Mouse (Mus musculus) spleen, embryonic (tissue): ENCODE measurements at regions not wholly inside any gene's neighbourhood (a gene's known extent, or its start where the extent isn't known, plus 50 kb on each side); places are given as distances from the start of the nearest gene placed in this dataset.

Experiments used
- CTCF ChIA-PET: fragments of 350-600 bp; sonication (Branson Sonifier 250); formaldehyde crosslinking; loops from one replicate; lab custom pipeline; 2022; lab: Charles Lee

DNA sequence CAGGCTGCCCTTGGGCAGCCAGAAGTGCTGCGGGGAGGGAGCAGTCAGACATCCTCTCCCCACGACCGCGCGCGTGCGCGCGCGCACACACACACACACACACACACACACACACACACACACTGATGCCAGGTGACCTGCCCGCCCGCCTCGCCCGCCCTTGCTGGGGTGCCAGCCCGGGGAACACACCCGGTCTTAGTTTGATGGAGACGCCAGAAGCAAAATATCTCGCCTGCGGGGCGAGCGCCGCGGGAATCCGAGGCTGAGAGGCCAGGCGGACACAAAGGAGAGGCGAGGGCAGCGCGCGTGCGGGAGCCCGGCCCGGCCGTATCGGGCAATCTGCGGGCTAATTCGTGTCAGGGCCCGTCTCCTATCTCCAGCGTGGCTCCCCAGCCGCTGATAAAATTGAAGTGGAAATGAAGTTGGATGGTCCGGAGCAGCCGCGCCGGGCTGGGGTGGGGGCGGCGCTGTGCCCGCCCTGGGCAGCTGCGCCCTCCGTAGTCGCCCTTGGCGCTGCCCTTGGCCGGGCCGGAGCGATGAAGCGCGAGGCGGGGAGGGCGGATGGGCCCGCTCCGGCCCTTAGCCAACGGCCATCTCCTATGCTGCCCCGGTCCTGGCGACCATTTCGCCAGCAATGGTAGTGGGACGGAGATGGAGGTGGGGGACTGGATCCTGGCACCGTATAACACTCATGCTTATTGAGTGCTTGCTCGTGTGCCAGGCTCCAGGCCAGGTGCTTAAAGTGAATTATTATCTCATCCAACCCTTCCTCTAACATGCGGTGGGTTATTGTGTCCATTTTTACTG is 117.2 kb upstream of the Lhx1 start:
- CTCF ChIA-PET = no interaction called here

DNA sequence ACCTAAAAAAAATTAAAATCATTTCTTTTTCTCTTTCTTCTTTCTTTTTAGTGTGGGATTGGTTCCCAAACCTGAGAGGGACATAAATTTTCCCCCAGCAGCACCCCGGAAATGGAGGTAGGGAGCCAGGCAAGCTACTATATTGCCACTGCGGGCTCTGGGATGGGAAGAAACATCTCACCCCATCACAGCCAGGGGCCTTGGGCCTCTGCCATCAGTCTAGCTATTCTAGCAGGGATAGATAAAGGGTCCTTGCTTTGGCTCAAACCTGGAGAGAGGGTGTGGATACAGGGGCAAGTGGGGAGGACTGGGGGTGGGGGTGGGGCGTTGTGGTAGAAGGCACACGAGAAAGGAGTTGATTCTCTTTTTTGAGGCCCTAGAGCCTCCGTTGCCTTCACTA is 116.3 kb upstream of the Lhx1 start:
- CTCF ChIA-PET = no interaction called here

DNA sequence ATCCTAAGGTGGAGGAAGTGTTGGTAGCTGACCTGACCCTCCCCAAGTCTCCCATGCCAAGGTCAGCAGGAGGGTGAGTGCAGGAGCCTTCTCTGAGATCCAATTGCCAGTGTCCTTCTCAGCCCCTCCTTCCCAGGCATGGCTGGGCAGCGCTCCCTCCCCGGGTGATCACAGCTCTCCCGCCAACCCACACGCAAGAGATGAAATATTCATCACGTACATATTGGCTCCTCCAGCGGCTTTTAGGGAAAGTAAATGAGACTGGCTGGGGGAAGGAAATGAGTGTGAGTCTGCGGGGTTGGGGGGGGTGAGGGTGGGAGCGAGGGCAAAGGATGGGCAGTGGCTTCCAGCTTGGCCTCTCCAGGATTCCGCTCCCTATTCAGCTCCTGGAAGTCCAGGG is 113.0 kb upstream of the Lhx1 start:
- CTCF ChIA-PET = no interaction called here

DNA sequence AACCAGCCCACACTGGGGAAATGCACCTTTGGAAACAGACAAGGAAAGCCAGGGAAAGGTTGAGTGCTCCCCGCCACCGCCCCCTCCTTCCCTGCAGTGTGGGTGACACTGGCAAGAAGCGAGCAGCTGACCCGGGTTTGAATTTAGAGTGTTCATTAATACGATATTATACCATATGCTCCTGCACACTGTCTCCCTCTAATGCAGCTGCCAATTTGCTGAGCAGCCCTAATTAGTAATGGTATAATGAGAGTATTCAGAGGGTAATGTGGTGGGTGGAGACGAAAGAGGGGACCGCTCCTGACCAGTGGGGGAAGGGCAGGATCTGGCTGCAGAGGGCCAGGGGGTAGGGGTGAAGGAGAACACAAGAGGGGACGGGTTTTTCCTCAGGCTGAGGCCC is 111.9 kb upstream of the Lhx1 start:
- CTCF ChIA-PET = no interaction called here

DNA sequence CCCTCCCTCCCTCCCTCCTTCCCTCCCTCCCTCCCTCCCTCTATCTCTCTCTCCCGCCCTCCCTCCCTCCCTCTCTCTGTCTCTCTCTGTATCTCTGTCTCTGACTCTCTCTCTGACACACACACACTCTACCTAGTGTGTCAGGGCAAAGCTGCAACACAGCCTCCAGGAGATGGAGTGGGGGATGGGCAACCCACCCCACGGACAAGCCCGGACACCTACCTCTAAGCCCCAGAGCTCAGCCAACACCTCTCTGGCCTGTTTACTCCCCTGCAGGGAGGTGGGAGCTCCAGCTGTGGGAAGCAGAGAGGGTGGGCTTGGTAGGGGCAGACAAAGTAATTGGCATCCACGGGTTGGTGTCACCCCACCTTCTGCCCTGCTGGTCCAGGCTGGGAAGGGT is 109.7 kb upstream of the Lhx1 start:
- CTCF ChIA-PET = no interaction called here

DNA sequence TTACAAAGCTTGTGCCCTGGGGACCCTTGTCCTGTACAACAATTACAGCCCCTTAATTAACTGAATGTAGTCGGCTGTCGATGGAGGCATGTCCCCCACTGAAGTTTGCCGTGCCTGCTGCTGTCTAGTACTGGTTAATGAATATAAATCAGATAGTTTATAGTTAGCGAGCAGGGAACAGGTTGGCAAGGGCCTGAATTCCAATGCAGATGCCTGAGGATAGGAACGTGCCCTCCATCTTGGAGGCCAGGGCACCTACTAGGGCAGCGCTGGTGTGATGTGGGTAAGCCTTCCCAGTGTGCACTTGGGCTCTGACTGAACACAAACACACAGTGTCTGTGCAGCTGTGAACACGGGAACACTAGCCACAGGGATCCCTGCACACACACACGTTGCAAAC is 108.0 kb upstream of the Lhx1 start:
- CTCF ChIA-PET = no interaction called here

DNA sequence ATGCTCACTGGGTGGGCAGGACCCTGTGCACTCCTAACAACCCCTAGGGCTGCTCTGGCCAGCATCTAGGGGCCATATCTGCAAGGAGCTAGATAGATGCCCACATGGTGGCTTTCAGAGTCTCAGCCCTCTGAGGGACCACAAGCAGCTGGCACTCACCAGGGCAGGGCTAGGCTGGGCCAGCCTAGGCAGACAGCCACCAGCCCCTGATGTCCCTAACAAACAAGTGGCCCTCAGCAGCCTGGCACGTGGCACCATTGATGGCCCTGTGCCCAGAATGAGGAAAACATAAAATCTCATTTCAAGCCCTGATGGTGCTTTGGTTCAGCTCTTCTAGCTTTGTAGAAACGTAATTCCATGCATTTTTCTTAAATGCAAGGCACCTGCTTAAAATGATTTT is 102.8 kb upstream of the Lhx1 start:
- CTCF ChIA-PET = no interaction called here

DNA sequence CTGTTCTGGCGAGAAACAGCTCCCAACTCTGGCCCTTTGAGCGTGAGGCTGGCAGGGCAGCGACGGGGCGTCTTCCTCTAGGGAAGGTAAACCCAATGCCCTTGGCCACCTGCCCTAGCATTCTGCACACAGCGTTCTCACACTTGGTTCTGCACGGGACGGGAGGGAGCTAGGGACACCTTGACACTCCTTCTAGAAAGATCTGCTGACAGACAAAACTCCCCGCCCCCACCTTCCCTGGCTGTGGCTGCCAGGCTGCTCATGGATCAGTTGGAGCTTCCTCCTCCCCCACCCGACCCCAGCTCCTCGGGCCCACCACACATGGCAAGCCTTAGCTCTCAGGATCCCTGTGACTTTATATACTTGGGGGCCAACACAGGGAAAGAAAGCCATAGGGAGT is 102.3 kb upstream of the Lhx1 start:
- CTCF ChIA-PET = interaction anchor here (0.5 kb wide), 1 partner anchor 76 kb away, joined by 13 read pairs; no protein-coding TSS in a partner anchor

DNA sequence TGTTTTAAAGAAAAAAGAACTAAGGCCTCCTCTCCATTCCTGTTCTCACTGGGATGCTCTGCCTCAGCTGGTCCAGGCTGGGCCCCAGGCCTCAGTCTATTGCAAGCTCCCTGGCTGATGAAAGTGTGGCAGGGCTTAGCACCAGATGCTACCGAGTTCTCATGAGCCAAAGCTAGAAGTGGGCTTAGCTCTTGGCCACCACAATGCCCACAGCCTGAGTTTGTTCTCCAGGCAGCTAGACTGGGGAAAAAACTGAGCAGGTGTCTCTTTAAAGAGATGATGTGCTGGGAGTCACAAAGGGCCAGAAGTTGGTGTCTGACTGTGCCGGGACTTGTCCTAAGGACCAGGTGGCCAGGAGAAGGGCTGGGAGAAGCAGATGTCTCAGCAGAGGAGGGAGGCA is 101.9 kb upstream of the Lhx1 start:
- CTCF ChIA-PET = interaction anchor here (0.5 kb wide), 1 partner anchor 75 kb away, joined by 13 read pairs; no protein-coding TSS in a partner anchor

DNA sequence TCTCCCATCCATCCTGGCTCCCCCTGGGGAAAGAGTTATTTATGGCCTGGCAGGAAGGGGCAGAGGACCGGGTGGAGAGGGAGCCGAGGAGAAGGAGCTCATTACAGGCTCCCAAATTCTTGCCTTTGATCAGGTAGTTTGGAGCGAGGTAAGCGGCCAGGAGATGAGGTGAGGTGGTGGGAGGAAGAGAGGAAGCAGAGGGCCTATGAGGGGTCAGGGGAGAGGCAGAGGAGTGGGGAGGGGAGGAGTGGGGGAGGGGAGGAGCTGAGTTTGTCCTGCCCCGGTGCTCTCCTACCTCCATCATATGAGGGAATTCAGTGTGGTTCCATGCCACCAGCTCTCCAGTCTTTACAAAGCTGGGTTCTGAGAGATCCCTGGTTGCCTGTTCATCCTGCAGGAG is 98.8 kb upstream of the Lhx1 start:
- CTCF ChIA-PET = no interaction called here

DNA sequence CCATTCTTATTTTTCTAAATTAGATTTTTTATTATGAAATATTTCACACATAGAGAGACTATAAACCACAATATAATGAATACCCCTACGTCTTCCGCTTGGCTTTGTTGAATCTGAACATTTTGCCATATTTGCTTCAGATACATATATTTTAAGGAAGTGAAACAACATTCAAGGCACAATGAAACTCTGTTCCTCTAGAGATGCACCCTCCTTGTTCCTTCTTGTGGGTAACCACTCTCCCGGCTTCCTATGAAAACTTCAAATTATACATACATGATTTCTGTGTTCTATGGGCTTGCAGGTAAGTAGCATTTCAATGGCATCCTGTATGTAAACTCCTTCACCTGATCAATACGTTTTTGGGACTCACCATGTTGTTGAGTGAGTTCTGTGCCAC is 94.4 kb upstream of the Lhx1 start:
- CTCF ChIA-PET = no interaction called here

DNA sequence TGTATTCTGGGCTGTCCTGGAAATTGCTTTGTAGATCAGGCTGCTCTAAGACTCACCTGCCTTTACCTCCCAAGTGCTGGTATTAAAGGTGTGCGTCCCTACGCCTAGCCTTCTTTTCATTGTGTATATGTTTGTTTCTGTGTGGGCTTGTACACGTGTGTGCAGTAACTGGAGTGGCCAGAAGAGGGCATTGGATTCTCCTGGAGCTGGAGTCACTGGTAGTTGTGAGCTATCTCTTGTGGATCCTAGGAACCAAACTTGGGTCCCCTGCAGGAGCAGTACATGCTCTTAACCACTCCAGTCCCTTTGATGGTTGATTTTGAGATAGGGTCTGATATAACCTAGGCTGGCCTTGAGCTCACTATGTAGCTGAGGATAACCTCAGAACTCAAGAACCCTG is 93.2 kb upstream of the Lhx1 start:
- CTCF ChIA-PET = no interaction called here

DNA sequence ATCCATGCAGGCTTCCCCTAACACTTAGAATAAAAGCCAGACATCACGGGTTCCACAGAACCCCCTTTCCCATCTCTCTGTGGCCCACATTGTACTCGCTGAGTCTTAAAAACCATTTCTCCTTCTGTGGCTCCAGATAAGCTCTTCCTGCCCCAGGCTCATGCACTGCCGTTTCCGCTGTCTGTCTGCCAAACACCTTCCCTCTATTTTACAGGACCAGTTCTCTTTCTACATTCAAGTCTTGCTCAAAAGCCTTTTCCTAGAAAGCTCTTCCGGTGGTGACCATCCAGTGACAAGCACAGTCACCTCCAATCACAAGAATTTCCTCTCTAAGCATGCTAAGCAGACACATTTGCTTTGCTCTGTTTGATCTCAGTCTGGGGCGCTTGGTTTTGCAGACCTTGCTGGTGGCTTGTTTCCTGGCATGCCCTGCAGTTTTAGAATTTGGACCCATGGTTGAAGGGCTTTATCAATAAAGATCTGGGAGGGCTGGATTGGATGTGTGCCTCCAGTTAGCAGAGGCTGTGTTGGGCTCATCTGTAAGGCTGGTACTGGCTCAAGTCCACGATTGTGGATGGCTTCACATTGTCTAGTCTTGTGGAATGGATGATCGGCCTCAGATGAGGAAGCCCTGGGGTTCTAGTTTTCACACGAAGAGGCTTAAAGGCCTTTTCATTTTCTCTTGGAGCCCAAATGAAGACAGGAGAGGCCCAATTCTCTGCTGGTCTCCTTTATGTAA is 87.8 kb upstream of the Lhx1 start:
- CTCF ChIA-PET = no interaction called here

DNA sequence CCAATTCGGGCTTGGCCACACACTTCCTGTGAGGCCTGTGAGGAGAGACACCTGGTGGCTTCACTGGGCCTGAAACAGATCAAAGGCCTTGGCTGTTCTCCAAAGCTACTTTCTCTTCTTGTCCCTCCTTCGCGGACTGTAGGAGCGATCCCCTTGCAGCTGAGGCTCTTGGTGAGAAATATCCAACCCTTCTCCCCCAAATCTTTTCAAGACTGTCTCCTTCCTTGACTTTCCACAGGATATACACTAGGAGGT is 86.2 kb upstream of the Lhx1 start:
- CTCF ChIA-PET = no interaction called here

DNA sequence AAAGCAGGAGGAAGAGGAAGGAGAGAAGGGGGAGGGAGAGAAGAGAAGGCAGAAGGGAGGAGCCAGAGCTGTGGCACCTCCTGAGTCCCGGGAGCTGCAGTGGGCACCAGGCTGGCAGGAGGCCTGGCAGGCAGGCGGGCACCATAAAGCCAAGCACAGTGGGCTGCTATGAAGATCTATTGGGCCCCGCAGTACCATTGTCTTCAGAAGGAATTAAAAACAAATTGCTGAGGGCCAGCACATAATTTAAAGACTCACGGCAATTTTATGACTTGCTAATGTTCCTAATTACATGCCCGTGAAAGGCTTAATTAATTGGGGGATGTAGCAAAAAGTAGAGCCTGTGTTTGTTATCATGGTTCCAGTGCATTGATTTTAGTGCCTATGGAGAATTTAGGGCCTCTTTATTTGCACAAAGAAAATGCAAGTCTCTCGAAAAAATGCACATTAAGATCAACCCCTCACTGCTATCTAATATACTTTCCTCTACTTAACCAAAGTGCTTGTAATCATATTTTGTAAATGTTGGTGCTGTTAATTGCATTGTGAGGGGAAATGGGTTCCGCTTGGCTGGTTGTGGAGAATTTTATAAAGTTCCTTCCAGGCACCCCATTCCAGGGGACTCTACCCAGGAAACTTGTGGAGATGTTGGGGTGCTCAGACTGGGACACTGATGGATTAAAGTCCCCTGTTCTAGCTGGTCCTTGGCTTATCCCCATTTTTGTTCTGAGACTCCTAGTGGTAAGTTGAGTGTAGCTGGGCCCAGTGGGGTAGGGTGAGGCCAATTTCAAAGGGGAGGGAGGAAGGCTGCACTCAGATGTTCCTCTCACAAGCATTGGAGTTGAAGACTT is 85.7 kb upstream of the Lhx1 start:
- CTCF ChIA-PET = no interaction called here

DNA sequence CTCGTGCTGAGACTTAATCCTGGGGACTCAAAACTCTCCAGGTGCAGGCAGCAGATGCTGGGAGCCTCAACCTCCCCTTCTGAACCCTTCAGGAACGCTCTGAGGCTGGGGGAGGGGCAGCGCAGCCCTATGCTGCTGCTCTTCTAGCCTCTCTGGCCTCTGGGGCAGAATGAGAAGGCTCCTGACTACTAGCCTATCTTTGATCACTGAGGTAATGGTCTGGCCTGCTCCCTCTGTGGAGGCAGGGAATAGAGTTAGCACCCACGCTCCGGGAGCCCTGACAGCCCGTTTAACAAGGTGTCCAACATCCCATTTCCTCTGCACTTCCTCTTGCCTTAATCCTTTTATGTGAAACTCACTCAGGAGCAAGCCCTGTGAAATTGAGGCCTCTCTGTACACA is 79.4 kb upstream of the Lhx1 start:
- CTCF ChIA-PET = interaction anchor here (0.6 kb wide), 1 partner anchor 81 kb away, joined by 5 read pairs; no protein-coding TSS in a partner anchor

DNA sequence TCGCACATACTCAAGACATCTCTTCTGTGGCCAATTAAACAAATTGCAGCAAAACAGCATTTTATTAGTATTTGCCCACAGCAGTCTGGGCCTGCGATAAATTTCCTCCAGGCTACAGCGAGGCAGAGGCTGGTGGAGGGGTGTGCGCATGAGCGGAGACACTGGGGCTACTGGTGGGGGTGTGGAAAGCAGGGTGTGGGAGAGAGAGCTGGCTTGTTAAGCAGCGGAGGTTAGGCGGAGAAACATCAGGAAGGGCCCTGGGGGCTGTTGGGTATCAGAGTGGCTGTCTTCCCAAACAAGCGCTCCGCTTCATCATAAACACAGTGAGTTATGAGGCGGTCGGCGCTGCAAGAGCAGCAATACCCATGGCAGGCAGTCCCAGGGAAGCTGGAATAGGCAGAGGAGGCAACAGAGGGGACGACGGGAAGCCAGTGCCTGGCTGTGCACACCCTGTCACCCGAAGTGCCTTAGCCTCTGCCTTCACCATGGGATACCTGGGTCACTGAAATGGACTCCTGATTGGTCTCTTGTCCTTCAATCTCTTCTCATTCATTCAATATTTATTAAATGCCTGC is 74.0 kb upstream of the Lhx1 start:
- CTCF ChIA-PET = no interaction called here

DNA sequence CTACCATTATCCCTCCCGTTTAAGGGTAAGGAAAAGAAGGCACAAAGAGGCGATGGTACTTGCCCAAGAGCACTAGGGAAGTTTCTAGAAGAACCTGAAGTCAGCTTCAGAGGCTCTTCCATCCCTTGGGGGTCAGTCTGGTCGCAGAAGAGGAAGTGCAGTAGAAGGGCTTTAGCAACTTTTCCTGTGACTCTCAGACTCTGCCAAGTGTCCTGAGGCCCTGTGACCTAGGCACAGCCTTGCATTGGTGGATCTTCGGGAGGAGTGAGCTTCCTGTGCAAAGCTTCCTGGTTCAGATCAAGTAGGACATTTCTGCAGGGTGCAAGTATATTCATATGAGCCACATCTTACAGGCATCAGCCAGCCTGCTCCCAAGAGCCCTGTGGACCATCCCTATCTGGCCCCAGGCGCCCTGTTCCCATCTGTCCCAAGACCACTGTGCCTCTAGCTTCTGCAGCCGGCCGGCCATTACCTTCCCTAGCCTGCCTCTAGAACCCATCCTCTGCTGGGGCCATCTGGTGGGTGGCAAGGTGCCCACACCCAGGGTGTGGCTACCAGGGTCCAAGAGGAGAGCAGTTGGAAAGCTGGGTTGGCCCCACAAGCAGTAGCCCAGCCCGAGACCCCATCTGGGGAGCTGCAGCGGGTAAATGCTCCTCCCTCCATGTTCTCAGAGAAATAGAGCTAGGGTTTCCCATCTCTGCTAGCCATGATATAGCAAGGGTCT is 72.4 kb upstream of the Lhx1 start:
- CTCF ChIA-PET = no interaction called here

DNA sequence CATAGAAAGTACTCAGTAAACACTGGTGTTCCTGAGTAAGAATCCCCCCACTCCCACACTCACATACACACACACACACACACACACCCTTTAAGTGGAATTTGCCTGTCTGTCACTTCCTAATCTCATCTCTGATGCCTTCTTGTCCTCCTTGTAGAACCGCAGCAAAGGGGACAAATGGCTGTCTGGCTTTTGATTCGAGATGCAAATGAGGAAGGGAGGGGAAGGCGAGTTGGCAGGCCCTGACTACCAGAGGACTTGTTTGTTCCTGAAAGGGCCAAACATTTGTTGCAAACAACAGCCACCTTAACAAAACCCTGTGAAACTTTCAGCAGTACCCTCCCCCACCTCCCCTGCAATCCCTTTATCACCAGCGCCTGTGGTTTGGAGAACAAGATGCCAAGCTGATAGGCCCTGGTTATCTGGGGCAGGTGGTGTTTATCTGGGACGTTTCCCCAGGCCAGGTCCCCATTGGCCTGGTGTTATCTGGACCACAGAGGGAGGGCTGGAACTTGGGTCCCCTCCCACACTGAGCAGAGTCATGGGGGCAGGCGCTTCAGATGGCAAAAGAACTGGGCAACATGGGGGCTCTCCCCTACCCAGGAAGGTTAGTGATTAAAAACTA is 67.5 kb upstream of the Lhx1 start:
- CTCF ChIA-PET = no interaction called here

DNA sequence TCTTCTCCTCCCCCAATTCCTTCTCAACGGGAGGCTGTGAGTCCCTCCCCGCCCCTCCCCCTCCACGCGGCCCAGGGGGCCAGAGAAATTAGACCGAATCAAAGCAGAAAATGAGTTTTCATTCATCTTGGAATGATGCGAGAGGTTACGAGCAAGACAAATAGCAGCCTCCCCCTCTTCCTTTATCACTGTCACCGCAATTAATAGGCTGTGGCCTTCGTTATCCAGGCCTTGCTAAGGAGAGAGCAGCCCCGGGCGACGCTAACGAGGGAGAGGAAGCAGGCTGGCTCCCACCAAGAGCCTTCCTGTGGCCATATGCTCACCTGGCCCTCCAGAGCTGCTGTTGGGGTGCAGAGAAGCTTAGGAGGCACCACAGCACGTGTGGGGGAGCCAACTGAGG is 61.8 kb upstream of the Lhx1 start:
- CTCF ChIA-PET = no interaction called here

DNA sequence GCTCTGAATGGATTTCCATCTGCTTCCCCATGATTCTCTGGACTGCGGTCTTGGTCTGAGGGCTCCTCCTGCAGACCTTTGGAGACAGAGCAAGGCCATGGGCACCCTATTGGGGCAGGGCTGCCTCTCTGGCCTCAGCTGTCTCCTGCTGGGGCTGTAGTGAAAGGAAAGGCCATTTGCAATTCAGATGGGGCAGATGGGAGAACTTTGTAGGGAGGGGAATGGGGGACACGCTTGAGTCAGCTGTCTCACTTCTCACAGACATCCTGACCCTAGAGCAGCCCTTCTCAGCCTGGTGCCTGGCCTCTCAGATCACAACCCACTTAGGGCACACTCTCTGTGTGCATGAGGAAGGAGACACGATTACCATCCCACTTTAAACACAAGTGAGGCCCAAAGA is 60.3 kb upstream of the Lhx1 start:
- CTCF ChIA-PET = no interaction called here
